Mouse (Mus musculus) layer of hippocampus, postnatal 10 days (tissue): ENCODE results near the gene Ctsc. TPM values are rescaled to one million over a fixed set of nuclear protein-coding genes. Genes with fewer than 3 reads are reported as not detected.

Experiments
- total RNA-seq, 2 experiments: library from RNA; stranded (reverse); gene quantifications; 2 replicates each; pipeline ENCODE4 v1.2.3; 2021

The Ctsc gene
- total RNA-seq, 2 experiments from 2014 or later, result 14.9 to 21.8 TPM

Other genes with a start within 250 kb of the Ctsc start
- under 1 TPM; 0.62 to 0.87 TPM for gene Rab38, start 152.2 kb downstream of the Ctsc start, total RNA-seq